Mouse (Mus musculus) kidney, embryonic 14.5 days (tissue): ENCODE measurements at regions not wholly inside any gene's neighbourhood (a gene's known extent, or its start where the extent isn't known, plus 50 kb on each side); places are given as distances from the start of the nearest gene placed in this dataset.

ENCODE experiments used
- ATAC-seq: fragments of 200-750 bp; cut with Nextera tagmentation; 2 replicates; pipeline ENCODE4 v1.8.0; 2017; ENCODE audit warnings: moderate number of reproducible peaks, mild to moderate bottlenecking, moderate TSS enrichment, moderate library complexity; ENCODE audit not compliant: low FRiP score, low TSS enrichment
- H3K27ac ChIP-seq: fragments of 300-500 bp; sonication (generic); 2 replicates; pipeline ENCODE4 v1.5.1; 2014; ENCODE audit warnings: low read depth, mild to moderate bottlenecking, low read length, moderate library complexity, mixed read lengths
- H3K27me3 ChIP-seq: fragments of 300-500 bp; sonication (generic); 2 replicates; pipeline ENCODE4 v1.6.1; 2014; ENCODE audit warnings: mild to moderate bottlenecking, low read length; ENCODE audit not compliant: control insufficient read depth, insufficient read depth
- H3K36me3 ChIP-seq: fragments of 300-500 bp; sonication (generic); 2 replicates; pipeline ENCODE4 v1.6.1; 2014; ENCODE audit warnings: low read length, mixed read lengths; ENCODE audit not compliant: control insufficient read depth, insufficient read depth
- H3K4me1 ChIP-seq: fragments of 300-500 bp; sonication (generic); 2 replicates; pipeline ENCODE4 v1.6.1; 2014; ENCODE audit warnings: low read length, mixed read lengths; ENCODE audit not compliant: control insufficient read depth, insufficient read depth
- H3K4me2 ChIP-seq: fragments of 300-500 bp; sonication (generic); replicated peaks from 2 replicates; pipeline ENCODE4 v1.6.1; 2014; ENCODE audit warnings: low read depth, mild to moderate bottlenecking, low read length
- H3K4me3 ChIP-seq: fragments of 300-500 bp; sonication (generic); 2 replicates; pipeline ENCODE4 v1.5.1; 2014; ENCODE audit warnings: mild to moderate bottlenecking, low read length
- H3K9ac ChIP-seq: fragments of 300-500 bp; sonication (generic); 2 replicates; pipeline ENCODE4 v1.6.1; 2014; ENCODE audit warnings: low read depth, mild to moderate bottlenecking, low read length, moderate library complexity
- H3K9me3 ChIP-seq: fragments of 300-500 bp; sonication (generic); 2 replicates; pipeline ENCODE4 v1.6.1; 2016; ENCODE audit warnings: low read length; ENCODE audit not compliant: control insufficient read depth
- WGBS: fragments of 180-500 bp; shearing (Covaris S2); extraction: QIAGEN DNeasy Blood & Tissue Kit; methylation state at CpG from one replicate; pipeline ENCODE4 v1.1.7; 2014; 5-methylcytosine and 5-hydroxymethylcytosine counted together

DNA sequence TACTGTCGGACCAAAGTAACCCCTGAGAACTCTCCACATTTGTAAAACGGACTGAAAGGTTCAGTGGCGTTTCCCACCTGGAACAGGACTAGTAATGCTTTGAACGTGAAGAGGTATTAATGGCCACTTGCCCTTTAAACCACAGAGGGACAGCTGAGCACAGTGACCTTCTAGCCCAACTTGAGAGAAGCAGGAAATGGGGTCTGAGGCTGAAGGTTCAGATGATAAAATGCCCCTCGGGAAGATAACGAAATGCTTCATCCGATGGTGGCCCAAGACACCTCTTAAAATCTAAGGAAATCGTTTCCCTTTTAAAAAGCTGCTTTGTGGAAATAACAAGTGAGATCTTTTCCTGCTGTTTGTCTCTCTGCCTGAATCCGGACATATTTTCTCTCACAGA lies 142.7 kb upstream of the Adgrl4 start:
- H3K36me3 ChIP-seq = no peaks in the 10 kb centered on the region
- H3K4me3 ChIP-seq = no peak overlapping the region
- H3K27ac ChIP-seq = no peak overlapping the region
- no peaks in the 10 kb centered on the region for H3K27me3 ChIP-seq
- no peaks in the 10 kb centered on the region for H3K9me3 ChIP-seq
- H3K9ac ChIP-seq = no peak overlapping the region
- H3K4me1 ChIP-seq = no peaks in the 10 kb centered on the region
- no peak for ATAC-seq
- WGBS = 40% methylated on average over 9 of the region's 9 CpGs
- no peak overlapping the region for H3K4me2 ChIP-seq

GRCm38 (mm10) chr3:151298325-151298724 lies 139.4 kb upstream of the Adgrl4 start:
- WGBS = 54% methylated on average over 2 of the region's 2 CpGs
- H3K4me2 ChIP-seq = no peak overlapping the region
- no peaks in the 10 kb centered on the region for H3K4me1 ChIP-seq
- H3K27me3 ChIP-seq = no peaks in the 10 kb centered on the region
- H3K9me3 ChIP-seq = no peaks in the 10 kb centered on the region
- no peaks in the 10 kb centered on the region for H3K36me3 ChIP-seq
- no peak overlapping the region for H3K27ac ChIP-seq
- no peak for ATAC-seq
- no peak overlapping the region for H3K4me3 ChIP-seq
- no peak overlapping the region for H3K9ac ChIP-seq

DNA sequence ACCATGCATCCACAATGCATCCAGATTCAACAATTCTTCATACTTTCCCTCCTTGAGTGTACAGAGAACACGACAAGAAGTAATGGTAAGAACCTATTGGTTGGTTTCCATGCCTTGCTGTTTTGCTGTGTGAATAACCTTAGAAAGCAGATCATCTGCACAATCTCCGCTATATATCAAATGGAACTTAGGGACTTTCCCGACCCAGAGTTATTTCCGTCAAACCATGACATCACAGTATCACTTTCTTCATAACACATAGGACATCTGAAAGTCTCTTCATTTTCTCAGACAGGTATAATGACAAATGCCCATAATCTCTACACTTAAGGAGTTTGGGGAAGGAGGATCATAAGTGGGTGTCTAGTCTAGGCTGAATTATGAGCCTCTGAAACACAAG lies 132.3 kb upstream of the Adgrl4 start:
- H3K36me3 ChIP-seq = no peaks in the 10 kb centered on the region
- H3K4me2 ChIP-seq = no peak overlapping the region
- no peaks in the 10 kb centered on the region for H3K27me3 ChIP-seq
- no peak overlapping the region for H3K4me3 ChIP-seq
- no peak overlapping the region for H3K27ac ChIP-seq
- H3K9me3 ChIP-seq = no peaks in the 10 kb centered on the region
- no peak for ATAC-seq
- H3K9ac ChIP-seq = no peak overlapping the region
- H3K4me1 ChIP-seq = no peaks in the 10 kb centered on the region
- 91% methylated on average over 4 of the region's 4 CpGs for WGBS

GRCm38 (mm10) chr3:151307975-151308374 lies 129.7 kb upstream of the Adgrl4 start:
- Histone ChIP-seq H3K4me1 (no peaks in the 10 kb centered on the region), H3K36me3 (no peaks in the 10 kb centered on the region), H3K9me3 (no peaks in the 10 kb centered on the region), H3K4me2 (no peak overlapping the region), H3K27ac (no peak overlapping the region), H3K9ac (no peak overlapping the region), H3K27me3 (no peaks in the 10 kb centered on the region), H3K4me3 (no peak overlapping the region)
- WGBS = 49% methylated on average over 4 of the region's 4 CpGs
- no peak for ATAC-seq

GRCm38 (mm10) chr3:151323835-151324234 lies 113.9 kb upstream of the Adgrl4 start:
- no peak overlapping the region for H3K4me3 ChIP-seq
- no peak overlapping the region for H3K9ac ChIP-seq
- WGBS = 28% methylated on average over 3 of the region's 3 CpGs
- no peaks in the 10 kb centered on the region for H3K36me3 ChIP-seq
- no peaks in the 10 kb centered on the region for H3K9me3 ChIP-seq
- H3K27ac ChIP-seq = no peak overlapping the region
- no peaks in the 10 kb centered on the region for H3K27me3 ChIP-seq
- ATAC-seq = no peak
- no peak overlapping the region for H3K4me2 ChIP-seq
- H3K4me1 ChIP-seq = no peaks in the 10 kb centered on the region

- no peak overlapping the region for H3K4me3 ChIP-seq
- ATAC-seq = no peak
- no peaks in the 10 kb centered on the region for H3K27me3 ChIP-seq
- H3K9ac ChIP-seq = no peak overlapping the region
- H3K4me1 ChIP-seq = no peaks in the 10 kb centered on the region
- no peak overlapping the region for H3K27ac ChIP-seq
- H3K4me2 ChIP-seq = no peak overlapping the region
- H3K9me3 ChIP-seq = no peaks in the 10 kb centered on the region
- 81% methylated on average over 4 of the region's 4 CpGs for WGBS
- no peaks in the 10 kb centered on the region for H3K36me3 ChIP-seq
These were observed 107.9 kb upstream of the Adgrl4 start for GRCm38 (mm10) chr3:151329801-151330200.

GRCm38 (mm10) chr3:151331906-151332305 lies 105.8 kb upstream of the Adgrl4 start:
- no peak for ATAC-seq
- Histone ChIP-seq H3K9ac (no peak overlapping the region), H3K4me2 (no peak overlapping the region), H3K4me1 (no peaks in the 10 kb centered on the region), H3K36me3 (no peaks in the 10 kb centered on the region), H3K4me3 (no peak overlapping the region), H3K27me3 (no peaks in the 10 kb centered on the region), H3K9me3 (no peaks in the 10 kb centered on the region), H3K27ac (peak overlapping the region; percentile 51; the same call in 1 of the 2 replicates)
- WGBS = 57% methylated on average over 2 of the region's 2 CpGs

DNA sequence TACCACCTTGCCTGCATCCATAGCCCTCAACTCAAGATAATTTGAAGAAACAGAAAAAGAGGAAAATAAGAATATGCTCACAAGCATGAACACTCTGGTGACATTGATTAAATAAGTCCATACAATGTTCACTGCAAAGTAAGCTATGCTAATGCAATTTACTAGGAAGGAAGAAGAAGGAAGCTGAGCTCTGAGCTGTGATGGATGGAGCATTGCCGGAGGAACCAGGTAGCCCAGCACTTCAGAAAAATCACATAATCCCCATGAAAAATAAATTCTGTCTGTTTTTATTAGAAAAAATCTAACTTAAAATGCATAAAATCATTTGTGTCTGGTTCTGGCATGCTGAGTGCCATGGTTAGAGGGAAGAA lies 105.4 kb upstream of the Adgrl4 start:
- no peak overlapping the region for H3K4me2 ChIP-seq
- H3K27me3 ChIP-seq = no peaks in the 10 kb centered on the region
- H3K27ac ChIP-seq = peak overlapping the region; percentile 51; the same call in 1 of the 2 replicates
- no peak for ATAC-seq
- no peaks in the 10 kb centered on the region for H3K36me3 ChIP-seq
- H3K9me3 ChIP-seq = no peaks in the 10 kb centered on the region
- H3K4me3 ChIP-seq = no peak overlapping the region
- no peak overlapping the region for H3K9ac ChIP-seq
- 73% methylated on average over 1 of the region's 1 CpGs for WGBS
- H3K4me1 ChIP-seq = no peaks in the 10 kb centered on the region

DNA sequence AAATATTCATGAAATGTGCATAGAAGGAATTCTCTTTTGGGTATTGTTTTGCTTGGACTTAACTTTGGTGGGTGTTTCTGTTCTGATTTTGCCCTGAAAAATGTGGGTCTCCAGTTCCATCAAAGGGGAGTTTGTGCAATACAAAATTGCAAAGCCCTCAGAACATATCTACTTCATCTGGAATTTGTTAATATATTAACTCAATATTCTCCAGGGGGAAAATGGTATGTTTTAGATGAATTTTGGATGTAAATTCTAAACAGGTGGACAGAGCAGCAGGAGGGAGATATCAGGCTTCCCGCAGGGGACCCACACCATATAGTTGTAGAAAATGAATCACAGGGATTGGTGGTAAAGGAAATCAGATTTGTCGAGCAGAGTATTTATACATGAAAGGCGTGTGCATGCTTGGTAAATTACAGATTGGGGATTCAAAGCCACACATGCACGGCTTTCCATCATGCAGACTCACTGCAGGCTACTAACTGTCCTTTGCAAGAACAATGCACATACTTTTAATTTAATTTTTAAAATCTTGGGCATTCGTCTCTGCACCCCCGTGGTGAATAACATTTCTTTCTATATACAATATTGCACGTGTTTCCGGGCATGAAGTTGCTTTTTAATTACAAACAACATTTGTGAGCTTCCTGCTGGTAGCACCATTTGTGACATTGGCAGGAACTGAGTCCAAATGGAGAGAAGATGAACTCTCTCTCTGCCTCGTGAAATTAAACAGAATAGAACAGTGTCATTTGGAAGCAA lies 104.8 kb upstream of the Adgrl4 start:
- Histone ChIP-seq H3K4me3 (no peak overlapping the region), H3K27me3 (no peaks in the 10 kb centered on the region), H3K4me2 (no peak overlapping the region), H3K4me1 (no peaks in the 10 kb centered on the region), H3K9ac (no peak overlapping the region), H3K36me3 (no peaks in the 10 kb centered on the region), H3K27ac (no peak overlapping the region), H3K9me3 (no peaks in the 10 kb centered on the region)
- ATAC-seq = no peak
- 75% methylated on average over 9 of the region's 9 CpGs for WGBS
